Mouse (Mus musculus) intestine, embryonic 15.5 days (tissue): ENCODE results near the gene Prss23. TPM values are rescaled to one million over a fixed set of nuclear protein-coding genes. Genes with fewer than 3 reads are reported as not detected.

Source experiments
- ATAC-seq: fragments of 200-750 bp; cut with Nextera tagmentation; 2 replicates; pipeline ENCODE4 v1.8.0; 2017; ENCODE audit warnings: moderate TSS enrichment, moderate library complexity
- H3K27ac ChIP-seq: fragments of 300-500 bp; sonication (generic); 2 replicates; pipeline ENCODE4 v1.5.1; 2015; ENCODE audit warnings: mild to moderate bottlenecking, inconsistent platforms
- H3K27me3 ChIP-seq: fragments of 300-500 bp; sonication (generic); replicated peaks from 2 replicates; pipeline ENCODE4 v1.6.1; 2015; ENCODE audit warnings: inconsistent platforms
- H3K36me3 ChIP-seq: fragments of 300-500 bp; sonication (generic); 2 replicates; pipeline ENCODE4 v1.6.1; 2015; ENCODE audit warnings: inconsistent platforms
- H3K4me1 ChIP-seq: fragments of 300-500 bp; sonication (generic); replicated peaks from 2 replicates; pipeline ENCODE4 v1.6.1; 2015; ENCODE audit warnings: inconsistent platforms
- H3K4me2 ChIP-seq: fragments of 300-500 bp; sonication (generic); replicated peaks from 2 replicates; pipeline ENCODE4 v1.6.1; 2015; ENCODE audit warnings: mild to moderate bottlenecking, inconsistent platforms
- H3K4me3 ChIP-seq: fragments of 300-500 bp; sonication (generic); replicated peaks from 2 replicates; pipeline ENCODE4 v1.5.1; 2015; ENCODE audit warnings: inconsistent platforms
- H3K9ac ChIP-seq: fragments of 300-500 bp; sonication (generic); 2 replicates; pipeline ENCODE4 v1.6.1; 2015; ENCODE audit warnings: inconsistent platforms
- H3K9me3 ChIP-seq: fragments of 300-500 bp; sonication (generic); 2 replicates; pipeline ENCODE4 v1.6.1; 2016; ENCODE audit warnings: inconsistent platforms
- WGBS: fragments of 180-500 bp; shearing (Covaris S2); methylation state at CpG from one replicate; pipeline ENCODE4 v1.1.7; 2015; 5-methylcytosine and 5-hydroxymethylcytosine counted together
- polyA plus RNA-seq: library from polyadenylated mRNA; unstranded; fragments of >200 nt; fragmentation: Nextera tagmentation; extraction: Ambion mirVana; gene quantifications from 2 replicates; pipeline ENCODE4 v1.2.1, GENCODE M21; 2015

The Prss23 gene
- polyA plus RNA-seq: 92.3 and 102 TPM in 2 replicates

GRCm38 (mm10) chr7:89526731-89527429, at the start of gene Prss23:
Gene Prss23, minus strand, starts transcription at chr7:89527187.
- Histone ChIP-seq H3K27me3 (no peaks in the 10 kb centered on the region), H3K27ac (no peak within 1 kb of the TSS), H3K9ac (no peak within 1 kb of the TSS), H3K4me1 (0 out of 2 replicates have a peak, but pooled peaks cover 3% of the 10 kb centered on the region), H3K4me3 (no peak within 1 kb of the TSS), H3K9me3 (no peaks in the 10 kb centered on the region), H3K36me3 (no peaks in the 10 kb centered on the region), H3K4me2 (no peak within 1 kb of the TSS)
- 58% methylated on average over 16 of the region's 16 CpGs for WGBS
- no peak for ATAC-seq

- H3K9me3 ChIP-seq: no peaks in the 10 kb centered on the region
- no peaks in the 10 kb centered on the region for H3K4me1 ChIP-seq
- H3K9ac ChIP-seq: no peak overlapping the region
- no peaks in the 10 kb centered on the region for H3K36me3 ChIP-seq
- H3K27me3 ChIP-seq: no peaks in the 10 kb centered on the region
- no peak overlapping the region for H3K4me3 ChIP-seq
- WGBS: 96% methylated on average over 3 of the region's 3 CpGs
- H3K4me2 ChIP-seq: no peak overlapping the region
- ATAC-seq: no peak
- no peak overlapping the region for H3K27ac ChIP-seq
Observed at GRCm38 (mm10) chr7:89576127-89576526, 49.1 kb upstream of the Prss23 start.

- ATAC-seq: no peak
- H3K4me2 ChIP-seq: no peak overlapping the region
- H3K36me3 ChIP-seq: no peaks in the 10 kb centered on the region
- peaks cover 2% of the 10 kb centered on the region; the same call in 1 of the 2 replicates for H3K4me1 ChIP-seq
- no peaks in the 10 kb centered on the region for H3K9me3 ChIP-seq
- no peaks in the 10 kb centered on the region for H3K27me3 ChIP-seq
- 94% methylated on average over 2 of the region's 2 CpGs for WGBS
- no peak overlapping the region for H3K27ac ChIP-seq
- no peak overlapping the region for H3K4me3 ChIP-seq
- no peak overlapping the region for H3K9ac ChIP-seq
Observed at GRCm38 (mm10) chr7:89564569-89564968, 37.6 kb upstream of the Prss23 start.

GRCm38 (mm10) chr7:89563501-89563900, 36.5 kb upstream of the Prss23 start:
- H3K9ac ChIP-seq: no peak overlapping the region
- WGBS: 73% methylated on average over 2 of the region's 2 CpGs
- no peak overlapping the region for H3K4me3 ChIP-seq
- no peaks in the 10 kb centered on the region for H3K27me3 ChIP-seq
- no peak overlapping the region for H3K27ac ChIP-seq
- no peaks in the 10 kb centered on the region for H3K9me3 ChIP-seq
- H3K4me1 ChIP-seq: peaks cover 5% of the 10 kb centered on the region; the same call in 1 of the 2 replicates
- no peak for ATAC-seq
- H3K36me3 ChIP-seq: no peaks in the 10 kb centered on the region
- H3K4me2 ChIP-seq: no peak overlapping the region

GRCm38 (mm10) chr7:89562140-89562539, 35.2 kb upstream of the Prss23 start:
- WGBS: 73% methylated on average over 2 of the region's 2 CpGs

GRCm38 (mm10) chr7:89560939-89561338, 34.0 kb upstream of the Prss23 start:
- no peak for ATAC-seq
- no peaks in the 10 kb centered on the region for H3K36me3 ChIP-seq
- H3K4me1 ChIP-seq: peaks cover 5% of the 10 kb centered on the region; the same call in 1 of the 2 replicates
- no peak overlapping the region for H3K4me3 ChIP-seq
- H3K27me3 ChIP-seq: no peaks in the 10 kb centered on the region
- no peak overlapping the region for H3K9ac ChIP-seq
- no peak overlapping the region for H3K4me2 ChIP-seq
- 71% methylated on average over 3 of the region's 3 CpGs for WGBS
- no peak overlapping the region for H3K27ac ChIP-seq
- H3K9me3 ChIP-seq: no peaks in the 10 kb centered on the region

More at GRCm38 (mm10) chr7:89562140-89562539, 35.2 kb upstream of the Prss23 start:
- Histone ChIP-seq H3K9me3 (no peaks in the 10 kb centered on the region), H3K9ac (no peak overlapping the region), H3K36me3 (no peaks in the 10 kb centered on the region), H3K27ac (peak overlapping the region; percentile 22; the same call in 1 of the 2 replicates), H3K4me1 (peaks cover 5% of the 10 kb centered on the region; the same call in 1 of the 2 replicates), H3K4me3 (no peak overlapping the region), H3K27me3 (no peaks in the 10 kb centered on the region), H3K4me2 (no peak overlapping the region)
- no peak for ATAC-seq

GRCm38 (mm10) chr7:89559633-89560032, 32.6 kb upstream of the Prss23 start:
- ATAC-seq: no peak
- Histone ChIP-seq H3K36me3 (no peaks in the 10 kb centered on the region), H3K27ac (no peak overlapping the region), H3K4me1 (peaks cover 5% of the 10 kb centered on the region; the same call in 1 of the 2 replicates), H3K9ac (no peak overlapping the region), H3K27me3 (no peaks in the 10 kb centered on the region), H3K4me2 (no peak overlapping the region), H3K9me3 (no peaks in the 10 kb centered on the region), H3K4me3 (no peak overlapping the region)
- WGBS: 48% methylated on average over 4 of the region's 4 CpGs

- no peak overlapping the region for H3K27ac ChIP-seq
- no peak for ATAC-seq
- H3K27me3 ChIP-seq: no peaks in the 10 kb centered on the region
- 83% methylated on average over 4 of the region's 4 CpGs for WGBS
- H3K4me2 ChIP-seq: no peak overlapping the region
- H3K4me1 ChIP-seq: peaks cover 5% of the 10 kb centered on the region
- H3K9me3 ChIP-seq: no peaks in the 10 kb centered on the region
- no peak overlapping the region for H3K9ac ChIP-seq
- no peaks in the 10 kb centered on the region for H3K36me3 ChIP-seq
- H3K4me3 ChIP-seq: no peak overlapping the region
Observed at GRCm38 (mm10) chr7:89559105-89559504, 32.1 kb upstream of the Prss23 start.

GRCm38 (mm10) chr7:89558446-89559039, 31.6 kb upstream of the Prss23 start:
- 86% methylated on average over 11 of the region's 11 CpGs for WGBS
- H3K9me3 ChIP-seq: no peaks in the 10 kb centered on the region
- ATAC-seq: no peak
- H3K4me3 ChIP-seq: no peak overlapping the region
- H3K27me3 ChIP-seq: no peaks in the 10 kb centered on the region
- H3K27ac ChIP-seq: no peak overlapping the region
- H3K9ac ChIP-seq: no peak overlapping the region
- no peak overlapping the region for H3K4me2 ChIP-seq
- peaks cover 5% of the 10 kb centered on the region for H3K4me1 ChIP-seq
- no peaks in the 10 kb centered on the region for H3K36me3 ChIP-seq

- no peak overlapping the region for H3K9ac ChIP-seq
Observed at GRCm38 (mm10) chr7:89557056-89557455, 30.1 kb upstream of the Prss23 start.

GRCm38 (mm10) chr7:89556652-89557051, 29.7 kb upstream of the Prss23 start:
- H3K9ac ChIP-seq: no peak overlapping the region
- 76% methylated on average over 4 of the region's 4 CpGs for WGBS

More at GRCm38 (mm10) chr7:89557056-89557455, 30.1 kb upstream of the Prss23 start:
- Histone ChIP-seq H3K36me3 (no peaks in the 10 kb centered on the region), H3K27ac (no peak overlapping the region), H3K4me3 (no peak overlapping the region), H3K4me2 (no peak overlapping the region), H3K27me3 (no peaks in the 10 kb centered on the region), H3K9me3 (no peaks in the 10 kb centered on the region), H3K4me1 (peaks cover 5% of the 10 kb centered on the region)
- no peak for ATAC-seq
- 86% methylated on average over 5 of the region's 5 CpGs for WGBS

GRCm38 (mm10) chr7:89555170-89555569, 28.2 kb upstream of the Prss23 start:
- H3K27ac ChIP-seq: no peak overlapping the region
- no peaks in the 10 kb centered on the region for H3K9me3 ChIP-seq
- H3K4me2 ChIP-seq: no peak overlapping the region
- H3K9ac ChIP-seq: no peak overlapping the region
- H3K4me3 ChIP-seq: no peak overlapping the region
- peaks cover 4% of the 10 kb centered on the region for H3K4me1 ChIP-seq
- WGBS: 68% methylated on average over 4 of the region's 4 CpGs
- ATAC-seq: no peak
- H3K36me3 ChIP-seq: no peaks in the 10 kb centered on the region
- no peaks in the 10 kb centered on the region for H3K27me3 ChIP-seq

More at GRCm38 (mm10) chr7:89556652-89557051, 29.7 kb upstream of the Prss23 start:
- peaks cover 5% of the 10 kb centered on the region for H3K4me1 ChIP-seq
- no peak overlapping the region for H3K27ac ChIP-seq
- H3K27me3 ChIP-seq: no peaks in the 10 kb centered on the region
- H3K4me3 ChIP-seq: no peak overlapping the region
- H3K9me3 ChIP-seq: no peaks in the 10 kb centered on the region
- H3K36me3 ChIP-seq: no peaks in the 10 kb centered on the region
- H3K4me2 ChIP-seq: no peak overlapping the region
- ATAC-seq: no peak
